Mouse (Mus musculus) spleen, adult 2 months (tissue): ENCODE results near the gene Izumo4. TPM values are rescaled to one million over a fixed set of nuclear protein-coding genes. Genes with fewer than 3 reads are reported as not detected.

Experiments
- DNase-seq, 2 experiments: peaks; one replicate each; pipeline versions ENCODE4 v3.0.0 to v3.0.0-alpha.2; 2012 to 2021; ENCODE audit warnings: low spot score in 2 of 2, low read depth in 1 of 2
- H3K27ac ChIP-seq: fragments of 200-500 bp; 2 replicates; pipeline ENCODE4 v1.5.1; 2012; ENCODE audit warnings: low read length, inconsistent platforms; ENCODE audit not compliant: insufficient read depth
- H3K27me3 ChIP-seq: fragments of 200-500 bp; 2 replicates; pipeline ENCODE4 v1.6.1; 2012; ENCODE audit warnings: mild to moderate bottlenecking, moderate library complexity, low read length, inconsistent platforms; ENCODE audit not compliant: control insufficient read depth, insufficient read depth
- H3K36me3 ChIP-seq: fragments of 200-500 bp; 2 replicates; pipeline ENCODE4 v1.6.1; 2012; ENCODE audit warnings: mild to moderate bottlenecking, low read length, inconsistent platforms; ENCODE audit not compliant: control insufficient read depth, insufficient read depth
- H3K4me1 ChIP-seq: fragments of 200-500 bp; 2 replicates; pipeline ENCODE4 v1.6.1; 2011; ENCODE audit warnings: inconsistent platforms; ENCODE audit not compliant: control insufficient read depth, insufficient read depth, insufficient read length
- H3K4me3 ChIP-seq: fragments of 200-500 bp; 2 replicates; pipeline ENCODE4 v1.5.1; 2011; ENCODE audit warnings: mild to moderate bottlenecking, inconsistent platforms; ENCODE audit not compliant: insufficient read depth, insufficient read length; ENCODE audit errors: extremely low read depth
- CTCF ChIP-seq: fragments of 200-500 bp; IDR thresholded peaks from 2 replicates; pipeline ENCODE4 v1.5.1; 2011; ENCODE audit warnings: mild to moderate bottlenecking, inconsistent platforms; ENCODE audit not compliant: insufficient read depth, insufficient read length, insufficient replicate concordance; ENCODE audit errors: extremely low read depth
- POLR2A ChIP-seq: fragments of 200-500 bp; IDR thresholded peaks from 2 replicates; pipeline ENCODE4 v1.6.1; 2011; ENCODE audit warnings: low read depth, low read length, inconsistent platforms
- WGBS: fragments of 180-500 bp; shearing (Covaris S2); methylation state at CpG from one replicate; pipeline ENCODE4 v1.1.7; 2018; 5-methylcytosine and 5-hydroxymethylcytosine counted together
- polyA plus RNA-seq: library from polyadenylated mRNA; depleted of rRNA; stranded (reverse); fragments of >200 nt; gene quantifications from 2 replicates; pipeline ENCODE4 v1.2.3, GENCODE M21; 2012

Izumo4 gene
- polyA plus RNA-seq, 1 experiment: 49.0 TPM

GRCm38 (mm10) chr10:80696502-80697392 lies 5.2 kb upstream of the Izumo4 start:
- Histone ChIP-seq H3K27ac (peak overlapping the region; percentile 99), H3K4me1 (peaks cover 63% of the 10 kb centered on the region; the same call in 1 of the 2 replicates), H3K4me3 (peak overlapping the region; percentile 5; the same call in 1 of the 2 replicates), H3K36me3 (peaks cover 4% of the 10 kb centered on the region; the same call in 1 of the 2 replicates), H3K27me3 (no peaks in the 10 kb centered on the region)
- TF ChIP-seq CTCF (no peak), POLR2A (no peak)
- DNase-seq: no peak
- 26% methylated on average over 12 of the region's 12 CpGs for WGBS

GRCm38 (mm10) chr10:80697393-80697787 lies 4.6 kb upstream of the Izumo4 start:
- H3K36me3 ChIP-seq: peaks cover 4% of the 10 kb centered on the region; the same call in 1 of the 2 replicates
- DNase-seq: no peak
- 69% methylated on average over 8 of the region's 8 CpGs for WGBS
- H3K4me3 ChIP-seq: no peak overlapping the region
- H3K27ac ChIP-seq: peak overlapping the region; percentile 88
- H3K27me3 ChIP-seq: no peaks in the 10 kb centered on the region
- TF ChIP-seq CTCF (no peak), POLR2A (no peak)
- H3K4me1 ChIP-seq: peaks cover 57% of the 10 kb centered on the region; the same call in 1 of the 2 replicates

GRCm38 (mm10) chr10:80697812-80698211 lies 4.2 kb upstream of the Izumo4 start:
- TF ChIP-seq CTCF (no peak), POLR2A (no peak)
- Histone ChIP-seq H3K27ac (peak overlapping the region; percentile 88), H3K4me1 (peaks cover 53% of the 10 kb centered on the region; the same call in 1 of the 2 replicates), H3K4me3 (no peak overlapping the region; the same call in 1 of the 2 replicates), H3K36me3 (peaks cover 4% of the 10 kb centered on the region; the same call in 1 of the 2 replicates), H3K27me3 (no peaks in the 10 kb centered on the region)
- 54% methylated on average over 9 of the region's 9 CpGs for WGBS
- no peak for DNase-seq

GRCm38 (mm10) chr10:80698605-80699004 lies 3.4 kb upstream of the Izumo4 start:
- no peak for TF ChIP-seq POLR2A
- TF ChIP-seq CTCF: no peak

GRCm38 (mm10) chr10:80700038-80700504 lies 1.9 kb upstream of the Izumo4 start:
- Histone ChIP-seq H3K27me3 (no peaks in the 10 kb centered on the region), H3K4me3 (peak overlapping the region; percentile 44; the same call in 1 of the 2 replicates), H3K36me3 (peaks cover 3% of the 10 kb centered on the region; the same call in 1 of the 2 replicates), H3K4me1 (peaks cover 39% of the 10 kb centered on the region; the same call in 1 of the 2 replicates), H3K27ac (peak overlapping the region; percentile 96)
- TF ChIP-seq CTCF (no peak), POLR2A (no peak)
- 24% methylated on average over 7 of the region's 7 CpGs for WGBS
- DNase-seq: no peak

More at GRCm38 (mm10) chr10:80698605-80699004, 3.4 kb upstream of the Izumo4 start:
- Histone ChIP-seq H3K27ac (peak overlapping the region; percentile 88), H3K27me3 (no peaks in the 10 kb centered on the region), H3K36me3 (peaks cover 4% of the 10 kb centered on the region; the same call in 1 of the 2 replicates), H3K4me3 (peak overlapping the region; percentile 26; the same call in 1 of the 2 replicates), H3K4me1 (peaks cover 51% of the 10 kb centered on the region; the same call in 1 of the 2 replicates)
- no peak for DNase-seq
- 30% methylated on average over 9 of the region's 9 CpGs for WGBS

- DNase-seq: peak in 1 of 2 experiments; percentile 68
- Histone ChIP-seq H3K4me3 (peak overlapping the region; percentile 94), H3K36me3 (peaks cover 3% of the 10 kb centered on the region; the same call in 1 of the 2 replicates), H3K27ac (peak overlapping the region; percentile 96), H3K4me1 (peaks cover 39% of the 10 kb centered on the region; the same call in 1 of the 2 replicates), H3K27me3 (no peaks in the 10 kb centered on the region)
- TF ChIP-seq POLR2A (peak; percentile 37; the same call in 1 of the 2 replicates), CTCF (no peak)
- WGBS: 3% methylated on average over 4 of the region's 4 CpGs
Measured at GRCm38 (mm10) chr10:80700732-80701131, 1.3 kb upstream of the Izumo4 start.
